Mouse (Mus musculus): ENCODE results near the gene Aurka.

- no peak for TF ChIP-seq CTCF (IDR thresholded peaks at IDR 0.05; ENCODE audit: low read depth, low read length)
- TF ChIP-seq POLR2A (IDR thresholded peaks at IDR 0.05; ENCODE audit: insufficient read depth, low read length), result no peak
Observed at GRCm38 (mm10) chr2:172384715-172385114, 14.4 kb upstream of the Aurka start.
